Mouse (Mus musculus) bone marrow macrophage, adult 2 months (primary cell): ENCODE measurements around the gene Smg6.

ENCODE experiments used
- CTCF ChIP-seq: IDR thresholded peaks from 2 replicates; pipeline ENCODE4 v1.5.1; 2012; ENCODE audit warnings: low read depth, mild to moderate bottlenecking, low read length, moderate library complexity
- POLR2A ChIP-seq: IDR thresholded peaks from 2 replicates; pipeline ENCODE4 v1.6.1; 2012; ENCODE audit warnings: mild to moderate bottlenecking, low read depth, low read length, borderline replicate concordance

DNA sequence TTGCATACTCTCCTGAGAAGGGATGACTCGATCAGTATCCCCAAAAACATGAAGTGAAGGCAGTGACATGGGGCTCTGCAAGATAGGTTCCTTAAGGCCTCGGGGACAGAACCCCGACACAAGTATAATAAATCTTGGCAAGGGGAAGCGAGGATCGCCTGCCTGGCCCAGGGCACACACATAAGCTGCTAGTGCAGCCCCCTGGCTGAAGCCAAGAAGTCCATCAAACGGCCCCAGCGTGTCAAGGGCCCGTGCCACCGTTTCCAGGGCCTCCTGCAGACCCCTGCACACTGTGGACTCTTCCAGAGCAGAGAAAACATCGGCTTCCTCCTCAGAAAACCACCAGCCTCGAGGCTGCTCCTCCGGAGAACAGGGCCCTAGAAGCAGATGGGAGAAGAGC lies 252.4 kb downstream of the Smg6 start:
- TF ChIP-seq CTCF (no peak), POLR2A (no peak)
